Mouse (Mus musculus) liver, embryonic 11.5 days (tissue): ENCODE data around the gene Sdc1. TPM values are rescaled to one million over a fixed set of nuclear protein-coding genes. Genes with fewer than 3 reads are reported as not detected.

ENCODE experiments used
- polyA plus RNA-seq: library from polyadenylated mRNA; unstranded; fragments of >200 nt; fragmentation: Nextera tagmentation; extraction: Ambion mirVana; gene quantifications from 2 replicates; pipeline ENCODE4 v1.2.1, GENCODE M21; 2014

Sdc1 gene
- polyA plus RNA-seq, 1 experiment from 2014 or later: 50.2 TPM

Other genes starting within 250 kb of the Sdc1 start
- not detected in 2 replicates for gene Slc7a15, start 172.3 kb upstream of the Sdc1 start, polyA plus RNA-seq
- gene Pum2, start 97.2 kb upstream of the Sdc1 start, polyA plus RNA-seq: 47.3 and 47.7 TPM in 2 replicates
- gene Laptm4a, start 150.3 kb downstream of the Sdc1 start, polyA plus RNA-seq: 128 and 129 TPM in 2 replicates
- 0.37 and 0.40 TPM in 2 replicates for gene Matn3, start 176.6 kb downstream of the Sdc1 start, polyA plus RNA-seq
- 3.9 and 6.5 TPM in 2 replicates for gene Wdr35, start 202.6 kb downstream of the Sdc1 start, polyA plus RNA-seq